Mouse (Mus musculus) CD4-positive, CD25-positive, alpha-beta regulatory T cell, adult 4 months (primary cell): ENCODE measurements around the gene Fbxl7. TPM values are rescaled to one million over a fixed set of nuclear protein-coding genes. Genes with fewer than 3 reads are reported as not detected.
"Not testable (repeated sequence)": the region's sequence is repeated elsewhere in the genome, so short reads cannot be mapped to it uniquely, and the experiment has no call there.

Source experiments
- ATAC-seq: one replicate; pipeline ENCODE4 v1.8.0; 2017
- polyA plus RNA-seq, 2 experiments: library from polyadenylated mRNA; unstranded; fragments of 100-300 nt; shearing (Covaris generic); gene quantifications; one replicate each; pipeline ENCODE4 v1.2.1; 2017

The Fbxl7 gene
- polyA plus RNA-seq, 2 experiments from 2014 or later = 0.24 to 0.30 TPM

DNA sequence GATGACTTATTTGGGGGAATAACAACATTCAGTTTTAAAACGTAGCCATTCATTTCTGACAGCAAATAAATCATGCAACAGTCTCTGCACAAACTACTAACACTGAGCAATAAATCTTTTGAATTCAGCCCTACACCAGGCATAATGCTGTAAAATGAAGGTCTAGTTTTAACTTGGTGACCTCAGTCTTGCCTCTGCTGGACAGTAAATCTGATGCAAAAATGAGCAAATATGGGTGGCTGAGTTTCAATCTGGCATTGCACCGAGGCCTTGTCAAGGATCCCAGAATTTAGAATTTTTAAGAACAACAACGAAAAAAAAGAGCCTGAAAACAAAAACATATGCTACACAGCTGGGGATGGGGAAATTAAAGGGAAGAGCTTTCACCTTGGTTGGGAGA lies 85.8 kb downstream of the Fbxl7 start:
- no peak for ATAC-seq

DNA sequence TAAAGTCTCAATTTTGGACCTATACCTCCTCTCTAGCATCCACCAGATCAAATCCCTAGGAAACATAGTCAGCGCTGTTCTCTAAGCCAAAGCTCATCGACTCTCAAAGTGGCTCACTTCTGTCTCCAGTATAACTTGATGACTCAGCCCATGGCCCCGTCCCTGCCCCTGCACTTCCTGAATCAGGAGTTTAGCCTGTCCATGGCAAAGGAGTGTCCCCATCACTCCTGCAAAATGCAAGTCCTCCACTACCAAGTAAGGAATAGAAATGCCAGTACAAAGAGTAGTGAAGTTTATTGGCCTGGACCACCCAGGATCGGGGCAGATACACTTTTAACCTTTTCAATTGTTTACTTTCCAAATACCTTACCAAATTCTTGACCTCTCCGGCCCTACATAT lies 91.3 kb downstream of the Fbxl7 start:
- ATAC-seq = no peak

- ATAC-seq = no peak
These were observed 95.8 kb downstream of the Fbxl7 start for GRCm38 (mm10) chr15:26799457-26800021.

DNA sequence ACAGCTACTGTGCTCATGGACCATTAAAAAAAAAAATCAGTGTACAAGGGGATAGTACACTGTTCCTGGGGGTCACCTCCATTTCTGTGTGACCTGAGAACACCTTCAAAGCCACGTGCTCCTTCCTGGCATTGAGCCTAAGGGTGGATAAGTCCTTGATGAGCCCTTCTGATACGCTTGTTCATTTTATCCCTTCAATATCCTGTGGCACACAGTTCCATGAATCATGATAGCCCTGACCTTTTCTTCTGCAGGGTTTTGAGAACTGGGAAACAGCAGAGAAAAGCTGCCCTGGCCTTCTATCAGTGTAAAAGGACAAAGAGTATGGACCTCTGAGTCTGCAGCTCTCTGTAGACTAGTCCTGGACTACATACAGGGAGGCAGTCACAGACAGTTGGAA lies 99.4 kb downstream of the Fbxl7 start:
- ATAC-seq = no peak

GRCm38 (mm10) chr15:26795518-26795917 lies 99.9 kb downstream of the Fbxl7 start:
- no peak for ATAC-seq

- ATAC-seq = no peak
These were observed 108.2 kb downstream of the Fbxl7 start for GRCm38 (mm10) chr15:26787148-26787547.

DNA sequence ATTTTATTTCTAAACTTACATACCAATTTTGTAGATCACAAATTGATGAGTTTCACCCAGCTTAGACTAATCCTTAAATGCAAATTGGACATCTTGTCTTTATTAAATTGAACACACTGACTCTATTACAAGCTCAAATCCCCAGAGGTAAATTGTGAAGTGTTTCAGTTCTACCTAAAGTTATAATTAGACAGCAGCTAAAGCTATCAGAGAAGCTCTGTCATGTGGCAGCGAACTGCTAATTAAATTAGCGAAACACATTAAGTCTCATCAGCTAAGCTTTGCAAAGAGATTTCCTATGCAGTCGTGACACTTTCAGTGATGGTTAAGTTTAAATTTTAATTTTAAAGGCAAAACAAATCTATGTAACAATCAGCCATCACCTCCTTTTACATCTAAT lies 114.8 kb downstream of the Fbxl7 start:
- no peak for ATAC-seq

DNA sequence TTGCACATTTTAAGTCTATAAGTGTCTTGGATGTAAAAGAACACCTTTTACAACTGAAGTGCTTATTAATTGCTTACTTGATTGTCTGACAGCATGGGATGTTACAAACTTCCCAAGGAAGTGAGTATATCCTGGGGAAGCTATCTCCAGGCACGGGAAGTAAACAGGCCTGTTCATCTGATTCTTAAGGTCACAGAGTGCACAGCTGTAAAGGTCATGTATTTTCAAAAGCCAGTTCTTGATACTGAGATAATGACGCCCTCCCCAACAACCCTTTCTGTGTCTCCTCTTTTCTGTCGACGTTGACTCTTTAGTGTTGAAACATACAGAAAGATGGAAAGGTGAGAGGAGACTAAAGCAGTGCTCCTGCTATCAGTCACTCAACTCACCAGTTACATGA lies 116.3 kb downstream of the Fbxl7 start:
- no peak for ATAC-seq

DNA sequence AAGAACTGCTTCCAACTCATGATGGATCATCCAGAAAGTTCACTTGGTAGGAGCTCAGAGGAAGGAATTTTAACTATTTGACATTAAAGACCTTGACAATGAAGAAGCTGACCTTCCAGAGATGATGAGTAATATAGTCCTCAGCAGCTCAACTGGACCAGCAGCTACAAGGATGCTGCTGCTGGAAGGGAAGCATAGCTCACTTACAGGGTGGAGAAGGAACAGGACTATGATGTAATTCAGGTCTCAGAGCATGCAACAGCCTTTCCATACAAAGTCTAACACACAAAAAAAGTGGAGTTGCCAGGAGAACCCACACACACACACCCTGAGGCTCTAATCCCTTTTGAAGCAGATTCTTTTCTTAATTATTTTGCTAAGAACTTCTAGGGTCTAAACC lies 119.7 kb downstream of the Fbxl7 start:
- ATAC-seq = no peak

DNA sequence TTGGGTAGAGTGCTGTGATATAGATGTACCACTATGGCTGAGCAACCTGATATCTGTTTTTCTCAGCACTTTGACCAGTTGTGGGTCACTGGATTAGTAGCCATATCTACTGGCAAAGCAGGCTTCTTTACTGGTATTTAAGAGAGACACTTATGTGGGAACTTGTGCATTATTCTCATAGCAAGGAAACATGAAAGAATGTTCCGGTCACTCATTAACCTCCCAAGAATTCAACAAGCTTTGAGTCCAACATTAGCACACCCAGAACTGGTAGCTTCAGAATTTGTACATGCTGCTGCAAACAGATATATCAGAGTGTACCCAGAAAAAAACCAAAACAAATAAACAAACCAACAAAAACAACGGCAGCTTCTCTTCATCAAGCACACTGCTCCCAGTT lies 120.5 kb downstream of the Fbxl7 start:
- no peak for ATAC-seq

DNA sequence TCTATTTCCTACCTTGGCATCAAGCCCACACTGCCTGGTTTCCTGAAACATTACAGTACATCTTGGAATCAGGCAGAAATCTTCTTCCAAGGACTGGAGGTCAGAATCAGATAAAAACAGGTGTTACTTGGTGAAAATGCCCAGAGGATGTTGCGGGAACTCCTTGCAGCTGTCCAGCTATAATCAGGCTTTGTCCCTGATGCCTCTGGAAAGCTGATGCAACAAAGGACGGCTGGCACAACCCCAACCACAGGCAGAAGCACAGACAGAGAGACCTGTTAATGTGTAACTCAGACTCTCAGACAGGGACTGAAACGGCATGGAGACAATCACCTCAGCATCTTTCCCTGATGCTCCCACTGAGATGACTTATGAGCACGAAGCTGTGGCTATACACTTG lies 133.7 kb downstream of the Fbxl7 start:
- ATAC-seq = no peak

- ATAC-seq = no peak
These were observed 146.9 kb downstream of the Fbxl7 start for GRCm38 (mm10) chr15:26748484-26748883.

DNA sequence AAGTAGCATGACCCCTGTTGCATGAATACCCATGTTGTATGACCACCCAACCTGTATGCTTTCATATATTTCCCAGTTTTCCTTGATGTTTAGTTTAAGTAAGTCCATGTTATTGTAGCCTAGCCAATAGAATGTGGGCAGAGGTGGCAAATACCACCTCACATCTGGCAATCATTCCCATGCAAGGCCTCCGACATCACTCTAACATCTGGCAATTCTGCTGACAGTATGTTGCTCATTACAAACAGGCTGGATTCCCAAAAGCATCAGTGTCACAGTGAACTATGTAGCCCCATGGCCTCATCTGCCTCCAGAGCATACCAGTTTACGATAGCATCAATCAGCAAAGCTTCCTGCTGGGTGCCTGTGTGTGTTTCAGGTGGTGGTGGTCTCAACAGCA lies 163.0 kb downstream of the Fbxl7 start:
- no peak for ATAC-seq

- no peak for ATAC-seq
These were observed 164.6 kb downstream of the Fbxl7 start for GRCm38 (mm10) chr15:26730760-26731159.

DNA sequence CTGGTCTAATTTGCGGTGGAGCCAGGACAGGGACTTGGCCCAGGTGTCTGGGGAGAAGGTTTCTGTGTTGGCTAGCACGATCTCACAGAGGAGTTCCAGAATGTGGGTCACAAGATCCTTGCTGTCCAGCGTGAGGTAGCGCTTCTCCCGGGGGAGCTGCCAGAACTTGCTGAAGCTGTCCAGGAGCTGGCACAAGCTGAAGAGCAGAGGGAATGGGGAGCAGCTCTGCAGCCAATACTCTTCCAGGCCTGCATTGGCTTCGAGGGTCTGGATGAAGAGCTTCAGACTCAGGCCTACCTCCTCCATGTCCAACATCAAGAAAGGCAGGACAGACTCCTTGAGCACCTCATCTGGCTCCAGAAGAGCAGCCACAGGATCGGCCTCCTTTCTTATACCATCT lies 166.0 kb downstream of the Fbxl7 start:
- not testable (repeated sequence) for ATAC-seq

- ATAC-seq = no peak
These were observed 176.9 kb downstream of the Fbxl7 start for GRCm38 (mm10) chr15:26718390-26719036.

DNA sequence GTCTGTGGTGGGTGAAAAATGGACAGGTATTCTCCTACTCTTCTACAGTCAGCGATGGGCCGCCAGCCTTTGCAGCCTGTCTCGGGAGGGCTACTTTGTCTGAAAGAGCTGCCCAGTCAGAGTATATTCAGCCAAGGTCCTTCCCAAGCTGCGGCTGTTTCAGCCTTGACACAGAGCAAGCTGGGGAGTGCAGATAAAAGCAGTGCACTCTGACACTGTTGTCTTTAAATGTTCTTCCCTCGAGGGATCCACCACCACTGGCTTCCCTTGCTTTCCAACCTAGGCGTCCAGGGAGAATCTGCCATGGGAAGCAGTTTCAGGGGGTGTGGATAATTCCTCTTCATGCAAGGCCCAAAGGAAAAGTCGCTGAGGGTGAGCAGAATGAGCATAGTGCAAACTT lies 177.4 kb downstream of the Fbxl7 start:
- ATAC-seq = no peak

DNA sequence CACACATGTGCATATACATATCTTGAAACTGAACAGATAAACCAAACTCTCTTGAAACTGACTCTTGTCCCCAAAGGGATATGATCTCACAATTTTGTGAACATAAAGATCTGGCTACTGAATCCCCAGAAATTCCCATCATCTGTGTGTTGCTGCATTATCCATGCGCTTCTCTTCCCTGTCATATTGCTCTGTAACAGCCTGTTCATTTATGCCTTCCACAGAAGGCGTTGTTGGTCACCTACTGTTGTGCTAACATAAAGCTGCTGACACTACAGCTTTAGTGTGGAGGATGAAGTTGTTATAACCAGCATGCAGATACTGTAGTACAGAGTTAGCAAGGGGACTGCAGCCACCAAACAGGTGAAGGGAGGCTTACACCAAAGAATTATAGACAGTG lies 179.2 kb downstream of the Fbxl7 start:
- ATAC-seq = no peak

GRCm38 (mm10) chr15:26715635-26716034 lies 179.7 kb downstream of the Fbxl7 start:
- no peak for ATAC-seq

DNA sequence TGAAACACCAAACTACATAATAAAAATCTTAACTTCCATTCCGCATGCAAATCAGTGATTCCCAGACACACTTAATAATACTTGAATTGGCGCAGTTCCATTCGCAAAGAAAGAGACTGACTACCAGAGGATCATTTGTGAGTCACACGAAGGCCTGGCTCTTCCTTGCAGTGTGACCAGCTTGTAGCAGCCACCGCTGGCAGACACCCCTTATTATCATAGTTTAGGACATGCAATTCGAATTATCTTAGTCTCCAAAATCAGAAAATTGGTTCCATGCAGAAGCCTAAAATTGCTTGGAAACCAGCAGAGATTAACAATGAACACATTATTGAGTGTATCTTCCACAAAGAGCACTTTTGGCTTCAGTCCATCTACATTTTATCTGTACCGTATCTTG lies 183.1 kb downstream of the Fbxl7 start:
- ATAC-seq = no peak

DNA sequence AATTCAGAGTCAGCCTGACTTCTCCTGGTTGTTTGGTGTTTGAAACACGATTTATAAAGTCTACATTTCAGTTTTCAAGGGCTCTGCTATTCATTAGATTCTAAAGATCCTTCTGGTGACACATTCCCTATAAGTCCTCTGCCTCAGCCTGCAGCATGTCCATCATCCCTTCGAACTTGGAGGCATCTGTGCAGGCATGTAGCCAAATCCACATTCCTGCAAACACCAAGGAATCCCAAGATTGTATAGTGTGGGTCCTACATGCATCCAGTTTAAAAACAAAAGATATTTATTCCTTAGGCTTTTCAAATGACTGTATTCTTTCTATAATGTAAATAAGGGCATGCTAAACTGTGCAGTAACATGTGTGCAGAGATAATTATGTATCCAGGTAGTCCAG lies 190.4 kb downstream of the Fbxl7 start:
- ATAC-seq = no peak

DNA sequence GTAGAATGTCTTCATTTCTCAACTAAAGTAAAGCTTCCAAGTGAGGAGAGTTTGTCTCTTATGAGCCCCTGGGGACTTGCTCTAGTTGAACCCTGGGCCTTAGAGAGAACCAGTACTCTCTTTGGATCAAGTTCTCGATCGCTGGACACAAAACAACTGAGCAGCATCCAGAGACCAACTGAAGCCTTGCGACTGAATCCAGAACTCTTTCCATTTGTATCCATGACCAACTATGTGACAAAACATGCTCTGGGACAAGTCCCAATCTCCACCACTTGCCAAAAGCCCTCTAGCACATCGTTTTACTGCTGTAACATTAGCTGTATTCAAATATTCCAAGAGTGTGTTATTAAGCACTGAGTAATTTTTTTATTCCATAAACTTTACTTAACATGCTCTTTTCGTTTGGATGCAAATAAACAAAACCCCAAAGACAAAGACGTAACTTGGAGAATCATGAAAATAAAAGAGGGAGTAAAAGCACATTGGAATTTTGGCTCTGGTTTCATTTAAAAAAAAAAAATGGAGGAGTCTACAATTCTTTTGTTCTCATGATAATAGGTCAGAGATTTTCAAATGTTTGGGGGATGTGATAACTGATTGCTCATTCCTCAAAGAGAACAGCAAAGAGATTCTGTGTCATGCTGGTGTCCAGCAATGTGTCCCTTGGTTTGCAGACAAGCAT lies 192.1 kb downstream of the Fbxl7 start:
- no peak for ATAC-seq

- no peak for ATAC-seq
These were observed 193.3 kb downstream of the Fbxl7 start for GRCm38 (mm10) chr15:26701949-26702675.

- no peak for ATAC-seq
These were observed 202.3 kb downstream of the Fbxl7 start for GRCm38 (mm10) chr15:26693075-26693474.
